Mouse (Mus musculus) liver, adult 2 months (tissue): ENCODE measurements around the gene Pbxip1.

Source experiments
- CTCF ChIP-seq: fragments of 200-500 bp; IDR thresholded peaks from 2 replicates; pipeline ENCODE4 v1.5.1; 2011; ENCODE audit warnings: low read depth, low read length, control low read depth
- POLR2A ChIP-seq: fragments of 200-500 bp; IDR thresholded peaks from 2 replicates; pipeline ENCODE4 v1.6.1; 2011; ENCODE audit warnings: low read length, control low read depth; ENCODE audit not compliant: insufficient read depth; ENCODE audit errors: extremely low read depth

DNA sequence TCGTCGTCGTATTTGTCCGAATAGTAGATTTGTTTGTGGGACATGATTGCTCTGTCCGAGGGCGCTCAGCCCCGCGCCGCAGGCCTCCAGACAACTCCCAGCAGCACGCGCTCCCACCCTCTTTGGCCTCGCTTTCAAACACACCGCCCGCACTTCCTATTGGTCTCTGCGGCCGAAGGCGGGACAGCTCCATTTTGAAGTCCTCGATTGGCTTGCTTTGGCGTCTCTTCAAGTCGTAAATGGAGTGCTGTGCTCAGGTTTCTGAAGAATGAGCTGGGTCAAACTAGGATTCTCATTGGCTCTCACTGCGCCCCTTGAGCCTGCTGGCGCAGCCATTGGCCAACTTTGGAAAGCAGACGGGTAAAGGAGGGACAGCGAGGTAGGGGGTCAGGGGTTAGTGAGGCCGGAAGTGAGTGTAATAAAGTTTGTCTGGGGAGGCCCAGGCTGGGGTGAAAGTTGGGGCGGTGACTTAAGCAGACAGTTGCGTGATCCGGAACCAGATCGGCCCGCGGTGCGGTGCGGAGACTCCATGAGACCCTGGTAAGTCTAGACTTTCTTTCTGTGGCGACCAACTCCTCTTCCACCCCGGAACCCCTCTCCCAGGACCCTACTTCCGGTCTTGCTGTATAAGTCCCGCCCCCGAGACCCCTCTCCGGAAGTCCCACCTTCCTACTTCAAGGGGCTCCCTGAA lies 18.2 kb upstream of the Pbxip1 start, which contains the start of the genes Cks1b and Shc1:
- TF ChIP-seq POLR2A (0 out of 2 replicates have a peak, but pooled peaks have one; percentile 33), CTCF (no peak)
